Mouse (Mus musculus): ENCODE results near the gene Dock6.

DNA sequence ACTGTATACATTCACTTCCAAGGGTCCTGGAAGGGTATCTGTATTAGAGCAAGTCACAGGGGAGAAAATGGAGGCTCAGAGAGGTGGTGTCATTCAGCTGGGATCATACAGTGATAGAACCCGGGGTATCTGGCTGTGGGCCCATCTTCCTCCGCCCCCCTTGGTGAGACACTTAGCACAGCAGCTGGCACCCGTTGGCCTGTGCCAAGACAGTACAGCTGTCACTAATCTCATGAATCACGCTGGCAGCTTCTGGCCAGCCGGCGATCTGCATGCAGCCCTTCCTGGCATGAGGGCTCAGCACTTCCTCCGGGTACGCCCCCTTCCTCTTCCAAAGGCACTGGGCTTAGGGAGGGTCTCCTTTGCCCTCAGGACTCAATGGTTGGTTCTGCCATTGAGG, 59.8 kb downstream of the Dock6 start:
- no peak for TF ChIP-seq POLR2A (IDR thresholded peaks at IDR 0.05; ENCODE audit: extremely low read depth, insufficient read depth, low read length)
- TF ChIP-seq CTCF (IDR thresholded peaks at IDR 0.05; ENCODE audit: extremely low read depth, insufficient read depth, low read length), result no peak
